Mouse (Mus musculus) ES-E14 (cell line): Measurements from ENCODE around the gene Gm17571.

ENCODE experiments used
- CHD2 ChIP-seq: IDR thresholded peaks from 2 replicates; pipeline ENCODE4 v1.6.1; 2014; ENCODE audit warnings: mild to moderate bottlenecking, low read depth, low read length, inconsistent platforms
- HCFC1 ChIP-seq: IDR thresholded peaks from 2 replicates; pipeline ENCODE4 v1.6.1; 2012; ENCODE audit warnings: low read length, inconsistent platforms, borderline replicate concordance; ENCODE audit not compliant: insufficient read depth
- MAFK ChIP-seq: IDR thresholded peaks from 2 replicates; pipeline ENCODE4 v1.6.1; 2014; ENCODE audit warnings: mild to moderate bottlenecking, low read depth, low read length, inconsistent platforms; ENCODE audit not compliant: insufficient read depth
- ZC3H11A ChIP-seq: IDR thresholded peaks from 2 replicates; pipeline ENCODE4 v1.6.1; 2012; ENCODE audit warnings: low read depth, mild to moderate bottlenecking, inconsistent platforms, low read length, borderline replicate concordance
- ZNF384 ChIP-seq: IDR thresholded peaks from 2 replicates; pipeline ENCODE4 v1.6.1; 2012; ENCODE audit warnings: low read depth, low read length, inconsistent platforms

DNA sequence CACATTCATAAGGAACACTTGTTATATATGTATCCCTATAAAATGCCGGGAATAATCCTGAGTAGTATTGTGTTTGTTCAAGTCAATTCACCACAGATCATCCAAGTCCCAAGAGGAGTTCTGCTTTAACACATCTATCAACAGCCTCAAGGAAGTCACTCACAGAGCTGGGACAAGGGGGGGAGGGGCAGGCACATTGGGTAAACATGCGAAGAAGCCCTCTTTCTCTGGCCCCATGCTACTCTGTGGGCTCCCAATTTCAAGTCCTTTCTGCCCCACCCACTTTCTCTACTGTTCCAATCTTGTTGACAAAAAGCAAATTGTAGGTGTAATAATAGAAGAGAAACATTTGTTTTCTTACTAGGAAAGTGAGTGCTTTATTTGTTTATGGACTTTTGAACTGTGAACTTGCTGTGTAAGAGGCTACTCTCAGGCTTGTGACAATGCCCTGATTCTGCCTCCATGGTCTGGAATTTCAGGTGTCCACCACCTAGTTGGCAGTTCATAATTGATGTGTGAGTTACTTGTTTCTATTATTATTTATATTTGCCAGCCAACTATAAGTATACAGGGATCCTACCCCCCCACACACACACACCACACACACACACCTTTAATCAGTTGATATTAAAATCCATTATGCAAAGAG, 17.0 kb downstream of the Gm17571 start:
- TF ChIP-seq CHD2 = no peak
- no peak for TF ChIP-seq ZC3H11A
- no peak for TF ChIP-seq HCFC1
- no peak for TF ChIP-seq ZNF384
- TF ChIP-seq MAFK = no peak
